Mouse (Mus musculus) liver, embryonic 14.5 days (tissue): ENCODE data around the gene Entpd6.

Experiments
- CTCF ChIP-seq: IDR thresholded peaks from 2 replicates; pipeline ENCODE4 v1.5.1; 2016; ENCODE audit warnings: antibody characterized with exemption, low read depth, control low read depth
- EP300 ChIP-seq: IDR thresholded peaks from 2 replicates; pipeline ENCODE4 v1.6.1; 2016; ENCODE audit warnings: antibody characterized with exemption, low read depth

GRCm38 (mm10) chr2:150800616-150801015, 51.8 kb downstream of the Entpd6 start:
- no peak for TF ChIP-seq CTCF
- no peak for TF ChIP-seq EP300
